Mouse (Mus musculus): Measurements from ENCODE around the gene Rmdn3. TPM values are rescaled to one million over a fixed set of nuclear protein-coding genes. Genes with fewer than 3 reads are reported as not detected.

Rmdn3 gene
- total and polyA plus RNA-seq, 3 experiments = 52.5 to 57.4 TPM; not detected in 1

- TF ChIP-seq ZMIZ1 (IDR thresholded peaks at IDR 0.05; ENCODE audit: low read depth, low read length) = no peak
- peak; percentile 40 for TF ChIP-seq ZC3H11A (IDR thresholded peaks at IDR 0.05; ENCODE audit: low read depth, low read length)
- no peak for TF ChIP-seq TAL1 (IDR thresholded peaks at IDR 0.05; ENCODE audit: low read length)
- no peak for TF ChIP-seq CHD1 (IDR thresholded peaks at IDR 0.05; ENCODE audit: low read depth, low read length)
- no peak for TF ChIP-seq NRF1 (IDR thresholded peaks at IDR 0.05; ENCODE audit: insufficient read depth, low read depth, low read length, poor library complexity, severe bottlenecking)
- peak; percentile 62 for TF ChIP-seq SMC3 (IDR thresholded peaks at IDR 0.05; ENCODE audit: low read depth, low read length)
- TF ChIP-seq ELF1 (IDR thresholded peaks at IDR 0.05; ENCODE audit: low read depth, low read length) = no peak
- TF ChIP-seq ZNF384 (IDR thresholded peaks at IDR 0.05; ENCODE audit: low read depth, low read length) = no peak
- peak; percentile 47 for TF ChIP-seq RAD21 (IDR thresholded peaks at IDR 0.05; ENCODE audit: low read depth, low read length)
- no peak for TF ChIP-seq MEF2A (IDR thresholded peaks at IDR 0.05; ENCODE audit: extremely low read depth, insufficient replicate concordance, low read depth, low read length, poor library complexity, severe bottlenecking)
- no peak for TF ChIP-seq ZKSCAN1 (IDR thresholded peaks at IDR 0.05; ENCODE audit: low read depth, low read length)
- peak; percentile 17; the same call in 1 of the 2 replicates for TF ChIP-seq SIN3A (IDR thresholded peaks at IDR 0.05; ENCODE audit: low read length)
- TF ChIP-seq MXI1 (IDR thresholded peaks at IDR 0.05; ENCODE audit: low read depth, low read length) = no peak
- TF ChIP-seq MAX (IDR thresholded peaks at IDR 0.05; ENCODE audit: low read length) = no peak
- TF ChIP-seq RCOR1 (IDR thresholded peaks at IDR 0.05; ENCODE audit: low read depth, low read length) = 0 out of 2 replicates have a peak, but pooled peaks have one; percentile 12
- peak; percentile 39; the same call in 1 of the 2 replicates for TF ChIP-seq MYC (IDR thresholded peaks at IDR 0.05; ENCODE audit: low read depth, low read length)
- no peak for TF ChIP-seq MYB (IDR thresholded peaks at IDR 0.05; ENCODE audit: low read depth, low read length)
- no peak for TF ChIP-seq USF1 (IDR thresholded peaks at IDR 0.05; ENCODE audit: low read depth, low read length)
These were observed 11.6 kb downstream of the Rmdn3 start (continued) for GRCm38 (mm10) chr2:119145199-119145598.

DNA sequence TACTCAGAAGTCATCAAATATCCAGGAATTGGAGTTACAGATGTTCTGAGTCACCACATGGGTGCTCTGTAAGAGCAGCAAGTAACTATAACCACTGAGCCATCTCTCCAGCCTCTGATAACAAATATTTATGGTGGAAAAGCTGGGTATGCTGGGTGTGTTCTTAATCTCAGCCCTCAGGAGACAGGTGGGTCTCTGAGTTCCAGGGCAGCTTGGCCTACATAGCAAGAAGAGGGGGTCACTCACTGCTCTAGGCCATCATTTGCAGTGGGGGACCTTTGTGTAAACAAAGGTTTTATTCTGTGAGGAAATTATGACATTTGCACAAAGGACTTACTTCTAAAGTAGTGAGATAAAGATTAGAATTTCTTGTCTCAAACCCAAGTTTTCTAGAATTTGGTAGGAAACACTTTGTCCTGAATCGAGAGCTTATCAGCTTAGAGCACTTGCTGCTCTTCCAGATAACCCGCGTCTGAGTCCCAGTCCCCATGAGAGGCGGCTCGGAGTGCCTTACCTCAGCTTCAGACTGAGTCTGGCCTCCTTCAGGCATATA lies 20.4 kb downstream of the Rmdn3 start:
- Histone ChIP-seq H3K9me3 (replicated peaks; ENCODE audit: insufficient read depth, low read length) (no peaks in the 10 kb centered on the region), H3K27me3 (ENCODE audit: control insufficient read depth in 1 of 2, insufficient read depth in 2 of 2, low read length in 2 of 2) (no peaks in the 10 kb centered on the region), H3K27ac (ENCODE audit: control insufficient read depth, low read depth, low read length) (peak overlapping the region; percentile 80), H3K9ac (ENCODE audit: control insufficient read depth, low read depth, low read length, poor library complexity, severe bottlenecking) (no peak overlapping the region), H3K4me3 (ENCODE audit: control insufficient read depth in 1 of 2, insufficient read depth in 1 of 2, low read depth in 2 of 2, low read length in 2 of 2) (no peak overlapping the region), H3K36me3 (ENCODE audit: control insufficient read depth in 1 of 2, insufficient read depth in 2 of 2, low read length in 2 of 2) (peaks cover 23 to 29% of the 10 kb centered on the region in 2 experiments), H3K79me2 (ENCODE audit: control insufficient read depth, insufficient read depth, low read length, poor library complexity) (no peaks in the 10 kb centered on the region), H3K4me1 (ENCODE audit: control insufficient read depth in 1 of 2, insufficient read depth in 2 of 2, low read length in 2 of 2) (peaks cover 19 to 21% of the 10 kb centered on the region in 2 experiments)
- peak; percentile 89 for DNase-seq (ENCODE audit: low read depth, low spot score)
- TF ChIP-seq MXI1 (IDR thresholded peaks at IDR 0.05; ENCODE audit: low read depth, low read length) = peak; percentile 51; the same call in 1 of the 2 replicates
- peak; percentile 89 for TF ChIP-seq TAL1 (IDR thresholded peaks at IDR 0.05; ENCODE audit: low read length)
- TF ChIP-seq SIN3A (IDR thresholded peaks at IDR 0.05; ENCODE audit: low read length) = peak; percentile 81; the same call in 1 of the 2 replicates
- no peak for TF ChIP-seq MEF2A (IDR thresholded peaks at IDR 0.05; ENCODE audit: extremely low read depth, insufficient replicate concordance, low read depth, low read length, poor library complexity, severe bottlenecking)
- peak; percentile 70; the same call in 1 of the 2 replicates for TF ChIP-seq MYC (IDR thresholded peaks at IDR 0.05; ENCODE audit: low read depth, low read length)
- TF ChIP-seq HCFC1 (IDR thresholded peaks at IDR 0.05; ENCODE audit: low read depth, low read length) = no peak
- peak; percentile 11; the same call in 1 of the 2 replicates for TF ChIP-seq TBP (IDR thresholded peaks at IDR 0.05; ENCODE audit: low read depth, low read length)
- peak; percentile 87 for TF ChIP-seq RCOR1 (IDR thresholded peaks at IDR 0.05; ENCODE audit: low read depth, low read length)
- TF ChIP-seq MAFK (IDR thresholded peaks at IDR 0.05; ENCODE audit: borderline replicate concordance, low read depth, low read length) = no peak
- 0 out of 2 replicates have a peak, but pooled peaks have one; percentile 9 for TF ChIP-seq ELF1 (IDR thresholded peaks at IDR 0.05; ENCODE audit: low read depth, low read length)
- no peak for TF ChIP-seq ZC3H11A (IDR thresholded peaks at IDR 0.05; ENCODE audit: low read depth, low read length)
- 0 out of 2 replicates have a peak, but pooled peaks have one; percentile 59 for TF ChIP-seq POLR2AphosphoS2 (IDR thresholded peaks at IDR 0.05; ENCODE audit: low read length)
- TF ChIP-seq MAZ (IDR thresholded peaks at IDR 0.05; ENCODE audit: low read depth, low read length) = peak; percentile 68; the same call in 1 of the 2 replicates
- TF ChIP-seq GATA1 (IDR thresholded peaks at IDR 0.05; ENCODE audit: low read depth, low read length) = peak; percentile 97
- peak; percentile 87 to 95 for TF ChIP-seq EP300 (IDR thresholded peaks at IDR 0.05; ENCODE audit: low read depth in 1 of 2, low read length in 2 of 2)
- TF ChIP-seq USF1 (IDR thresholded peaks at IDR 0.05; ENCODE audit: low read depth, low read length) = no peak
- TF ChIP-seq POLR2A (IDR thresholded peaks at IDR 0.05; ENCODE audit: control insufficient read depth in 1 of 2, insufficient read depth in 1 of 2, low read depth in 1 of 2, low read length in 2 of 2, poor library complexity in 1 of 2) = no peak; a peak in 1 of 4 replicates
- no peak for TF ChIP-seq ZMIZ1 (IDR thresholded peaks at IDR 0.05; ENCODE audit: low read depth, low read length)
- TF ChIP-seq MYB (IDR thresholded peaks at IDR 0.05; ENCODE audit: low read depth, low read length) = no peak; the same call in 1 of the 2 replicates
- peak; percentile 79 for TF ChIP-seq ETS1 (IDR thresholded peaks at IDR 0.05; ENCODE audit: low read depth, low read length)
- no peak for TF ChIP-seq KAT2A (conservative IDR thresholded peaks at IDR 0.05; ENCODE audit: low read depth, low read length)
- peak; percentile 50; the same call in 1 of the 2 replicates for TF ChIP-seq BHLHE40 (IDR thresholded peaks at IDR 0.05; ENCODE audit: borderline replicate concordance, low read depth, low read length)
- TF ChIP-seq TCF12 (IDR thresholded peaks at IDR 0.05; ENCODE audit: low read depth, low read length) = peak; percentile 94

Data from MEL (cell line).